Mouse (Mus musculus): ENCODE data around the gene Itgb8.

- TF ChIP-seq POLR2A (IDR thresholded peaks at IDR 0.05; ENCODE audit: extremely low read depth, insufficient read depth, low read length) (no peak), CTCF (IDR thresholded peaks at IDR 0.05; ENCODE audit: extremely low read depth, insufficient read depth, low read length) (no peak)
These were observed 73.9 kb downstream of the Itgb8 start for GRCm38 (mm10) chr12:119164672-119165071.
